9 mouse cellular contexts compared by ENCODE assay signal in the genomic region with DNA sequence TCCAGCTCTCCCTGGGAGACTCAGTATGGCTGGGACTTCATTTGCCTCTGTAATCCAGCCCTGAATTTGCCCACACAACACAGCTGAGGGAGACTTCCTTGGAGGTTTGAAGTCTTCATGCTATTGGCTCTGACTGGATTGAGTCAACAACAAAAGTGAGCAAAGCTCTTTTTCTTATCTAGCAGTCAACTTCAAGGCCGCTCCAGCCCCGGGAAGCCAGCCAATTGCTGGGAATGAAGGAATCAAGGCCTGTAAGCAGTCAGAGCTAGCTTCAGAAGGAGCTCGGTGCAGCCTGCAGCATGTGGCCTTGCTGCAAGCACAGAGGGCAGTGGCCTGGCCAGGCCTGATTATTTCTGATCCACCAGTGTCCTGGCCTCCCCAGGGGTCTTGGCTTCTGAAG. TPM values are rescaled to one million over a fixed set of nuclear protein-coding genes. Genes with fewer than 3 reads are reported as not detected.
A peak's percentile ranks its signal among the peaks of the same experiment; 100 is the strongest.
DNase-seq lines count a peak whose midpoint lies in the region; ATAC-seq lines count a peak whose summit lies in the region.
"Had no signal": no experiment of that assay in that cellular context is flagged by ENCODE, and none has a peak within 500 bp of the region (broad histone marks: within the 10 kb centered on the region; RNA-seq: fewer than 3 reads in every experiment).

No protein-coding gene starts in this region.

- peaks cover under 1% of the 10 kb centered on the region; the same call in 1 of the 2 replicates for H3K27me3 ChIP-seq in midbrain, embryonic 10.5 days (ENCODE audit: low read depth, poor library complexity, severe bottlenecking)
- no peaks in the 10 kb centered on the region for H3K27me3 ChIP-seq in midbrain, embryonic 11.5 days (ENCODE audit: control insufficient read depth, insufficient read depth, low read length)
- no peaks in the 10 kb centered on the region for H3K27me3 ChIP-seq in embryonic facial prominence, embryonic 14.5 days (replicated peaks; ENCODE audit: control insufficient read depth, insufficient read depth, low read length)
- no peaks in the 10 kb centered on the region for H3K27me3 ChIP-seq in heart, embryonic 16.5 days (ENCODE audit: control insufficient read depth, insufficient read depth, low read length)
- H3K27me3 ChIP-seq: Patski had no signal

- WGBS in midbrain, embryonic 10.5 days: 59% methylated on average over 3 of the region's 3 CpGs
- WGBS in midbrain, embryonic 11.5 days: 46% methylated on average over 3 of the region's 3 CpGs
- 22% methylated on average over 3 of the region's 3 CpGs for WGBS in embryonic facial prominence, embryonic 14.5 days
- 8% methylated on average over 3 of the region's 3 CpGs for WGBS in heart, embryonic 16.5 days

- no peak overlapping the region for H3K4me3 ChIP-seq in midbrain, embryonic 10.5 days
- no peak overlapping the region for H3K4me3 ChIP-seq in midbrain, embryonic 11.5 days (ENCODE audit: low read depth, low read length)
- H3K4me3 ChIP-seq in embryonic facial prominence, embryonic 14.5 days (ENCODE audit: low read depth, low read length): no peak overlapping the region
- H3K4me3 ChIP-seq in heart, embryonic 16.5 days (ENCODE audit: low read length): no peak overlapping the region

- no peaks in the 10 kb centered on the region for H3K36me3 ChIP-seq in midbrain, embryonic 10.5 days
- no peaks in the 10 kb centered on the region for H3K36me3 ChIP-seq in midbrain, embryonic 11.5 days (ENCODE audit: control insufficient read depth, insufficient read depth, low read length)
- no peaks in the 10 kb centered on the region for H3K36me3 ChIP-seq in embryonic facial prominence, embryonic 14.5 days (ENCODE audit: control insufficient read depth, insufficient read depth, low read length)
- no peaks in the 10 kb centered on the region for H3K36me3 ChIP-seq in heart, embryonic 16.5 days (ENCODE audit: control insufficient read depth, insufficient read depth)

- ATAC-seq in midbrain, embryonic 11.5 days (ENCODE audit: low FRiP score): no peak
- peak; percentile 73 for ATAC-seq in embryonic facial prominence, embryonic 14.5 days (ENCODE audit: low read depth)
- ATAC-seq in heart, embryonic 16.5 days (replicated peaks; ENCODE audit: extremely low read depth, insufficient read depth, low FRiP score): peak; percentile 85
- ATAC-seq in CD4-positive, CD25-positive, alpha-beta regulatory T cell, adult 4 months: no peak
- ATAC-seq: Patski had no signal

- peak overlapping the region; percentile 30; the same call in 1 of the 2 replicates for H3K27ac ChIP-seq in midbrain, embryonic 10.5 days (replicated peaks)
- H3K27ac ChIP-seq in midbrain, embryonic 11.5 days (ENCODE audit: low read depth, low read length): no peak overlapping the region
- H3K27ac ChIP-seq in embryonic facial prominence, embryonic 14.5 days (replicated peaks; ENCODE audit: low read depth, low read length): peak overlapping the region; percentile 36
- H3K27ac ChIP-seq in heart, embryonic 16.5 days (ENCODE audit: low read length): peak overlapping the region; percentile 89

- no peak overlapping the region for H3K4me2 ChIP-seq in midbrain, embryonic 11.5 days
- no peak overlapping the region for H3K4me2 ChIP-seq in embryonic facial prominence, embryonic 14.5 days (ENCODE audit: low read depth, low read length)
- no peak overlapping the region for H3K4me2 ChIP-seq in heart, embryonic 16.5 days (ENCODE audit: low read depth, low read length)

- H3K9ac ChIP-seq in midbrain, embryonic 11.5 days (ENCODE audit: low read length): no peak overlapping the region
- H3K9ac ChIP-seq in embryonic facial prominence, embryonic 14.5 days (ENCODE audit: low read depth, low read length): no peak overlapping the region
- 0 out of 2 replicates have a peak overlapping the region, but pooled peaks have one; percentile 8 for H3K9ac ChIP-seq in heart, embryonic 16.5 days (ENCODE audit: low read length)

- no peaks in the 10 kb centered on the region for H3K9me3 ChIP-seq in midbrain, embryonic 10.5 days (replicated peaks)
- no peaks in the 10 kb centered on the region for H3K9me3 ChIP-seq in midbrain, embryonic 11.5 days (ENCODE audit: control insufficient read depth, low read length)
- H3K9me3 ChIP-seq in embryonic facial prominence, embryonic 14.5 days (ENCODE audit: control insufficient read depth, low read length): no peaks in the 10 kb centered on the region
- no peaks in the 10 kb centered on the region for H3K9me3 ChIP-seq in heart, embryonic 16.5 days (replicated peaks; ENCODE audit: control insufficient read depth, low read length)

- H3K4me1 ChIP-seq in midbrain, embryonic 10.5 days: peaks cover 14% of the 10 kb centered on the region
- H3K4me1 ChIP-seq in midbrain, embryonic 11.5 days (ENCODE audit: control insufficient read depth, insufficient read depth, low read length): 0 out of 2 replicates have a peak, but pooled peaks cover 2% of the 10 kb centered on the region
- peaks cover 11% of the 10 kb centered on the region for H3K4me1 ChIP-seq in embryonic facial prominence, embryonic 14.5 days (ENCODE audit: control insufficient read depth, insufficient read depth, low read length)
- peaks cover 23% of the 10 kb centered on the region for H3K4me1 ChIP-seq in heart, embryonic 16.5 days (ENCODE audit: control insufficient read depth, insufficient read depth, low read length)

- no peak for DNase-seq in midbrain, embryonic 10.5 days (ENCODE audit: low spot score)
- DNase-seq in midbrain, embryonic 11.5 days (ENCODE audit: low spot score, missing footprints): no peak
- peak; percentile 91 for DNase-seq in embryonic facial prominence, embryonic 14.5 days (ENCODE audit: low spot score)
- DNase-seq in kidney, postnatal 36 days: peak; percentile 86 to 88
- peak; percentile 96 for DNase-seq in lung, postnatal 10 days
- DNase-seq in testis, postnatal 14 days (ENCODE audit: low spot score): peak; percentile 92

RNA-seq across cellular contexts. Expression of a gene that starts 16.1 kb away (rescaled TPM):
- polyA plus RNA-seq in midbrain, embryonic 10.5 days (2016; fragmentation: Nextera tagmentation; extraction: Ambion mirVana): 0.46 and 0.57 TPM in 2 replicates
- polyA plus RNA-seq in midbrain, embryonic 11.5 days (2014; fragmentation: Nextera tagmentation; extraction: Ambion mirVana): 0.58 and 0.68 TPM in 2 replicates
- polyA plus RNA-seq in embryonic facial prominence, embryonic 14.5 days (2014; fragmentation: Nextera tagmentation; extraction: Ambion mirVana): 1.2 and 1.7 TPM in 2 replicates
- 0.16 and 0.18 TPM in 2 replicates for polyA plus RNA-seq in heart, embryonic 16.5 days (2015; fragmentation: Nextera tagmentation; extraction: Ambion mirVana)
- polyA plus RNA-seq in CD4-positive, CD25-positive, alpha-beta regulatory T cell, adult 4 months (2017; shearing (Covaris generic)): not detected

Comparison
In these comparisons a context has a peak if more than half of its experiments do, and no peak if none do; other contexts are left out.
1. DNase-seq: peak in embryonic facial prominence, embryonic 14.5 days (single experiment), kidney, postnatal 36 days (2 of 2), lung, postnatal 10 days (single experiment) and testis, postnatal 14 days (single experiment); none in midbrain, embryonic 10.5 days (single experiment) and midbrain, embryonic 11.5 days (single experiment).
2. ATAC-seq: peak in embryonic facial prominence, embryonic 14.5 days (single experiment) and heart, embryonic 16.5 days (single experiment); none in midbrain, embryonic 11.5 days (single experiment) and CD4-positive, CD25-positive, alpha-beta regulatory T cell, adult 4 months (single experiment).